In genomic region chr11:116512987-116513386, GRCm38 (mm10) we compare ENCODE assay signal across 34 mouse cellular contexts. TPM values are rescaled to one million over a fixed set of nuclear protein-coding genes. Genes with fewer than 3 reads are reported as not detected.
"Had no signal": no experiment of that assay in that cellular context is flagged by ENCODE, and none has a peak within 500 bp of the region (broad histone marks: within the 10 kb centered on the region; RNA-seq: fewer than 3 reads in every experiment).

No protein-coding gene starts in this region.

- DNase-seq: forebrain, postnatal 0 days; gastrocnemius, postnatal 14 days; gastrocnemius, postnatal 36 days; heart, adult 11 months; heart, adult 2 months; heart, postnatal 14 days; heart, postnatal 36 days; kidney, adult 18-20 months; kidney, adult 8-10 months; kidney, postnatal 10 days; kidney, postnatal 4 days; liver; liver, embryonic 13.5 days had no signal

- H3K27me3 ChIP-seq: intestine, embryonic 15.5 days had no signal

- H3K4me2 ChIP-seq: heart, embryonic 11.5 days; heart, embryonic 13.5 days; heart, embryonic 15.5 days; hindbrain, embryonic 14.5 days; intestine, embryonic 15.5 days; limb, embryonic 12.5 days; liver, embryonic 11.5 days; liver, embryonic 13.5 days had no signal

- H3K9ac ChIP-seq: forebrain, postnatal 0 days; heart, embryonic 13.5 days; heart, embryonic 15.5 days; hindbrain, embryonic 14.5 days; intestine, embryonic 15.5 days; limb, embryonic 12.5 days; liver, embryonic 13.5 days had no signal

- H3K4me3 ChIP-seq: heart, adult 2 months; heart, embryonic 13.5 days; heart, embryonic 15.5 days; intestine, embryonic 15.5 days; left cerebral cortex, adult 2 months; limb, embryonic 10.5 days; limb, embryonic 12.5 days; liver, embryonic 13.5 days had no signal

- H3K36me3 ChIP-seq: heart, embryonic 13.5 days; heart, embryonic 15.5 days; intestine, embryonic 15.5 days; limb, embryonic 10.5 days; limb, embryonic 12.5 days; liver, embryonic 13.5 days had no signal

- H3K27ac ChIP-seq: heart, adult 2 months; heart, embryonic 13.5 days; heart, embryonic 15.5 days; hindbrain, embryonic 14.5 days; intestine, embryonic 15.5 days; left cerebral cortex, adult 2 months; limb, embryonic 10.5 days; limb, embryonic 12.5 days; liver, embryonic 13.5 days had no signal

- H3K9me3 ChIP-seq: heart, embryonic 13.5 days; heart, embryonic 15.5 days; intestine, embryonic 15.5 days; limb, embryonic 10.5 days; limb, embryonic 12.5 days; liver, embryonic 13.5 days had no signal

- ATAC-seq: forebrain, postnatal 0 days; hindbrain, embryonic 16.5 days; inflammation-experienced regulatory T-cells, adult 6 months; intestine, embryonic 15.5 days; intestine, postnatal 0 days had no signal

RNA-seq across cellular contexts. Expression of gene Sphk1, which starts 17.7 kb away (rescaled TPM):
- polyA plus RNA-seq: inflammation-experienced regulatory T-cells, adult 6 months had no signal

RNA-seq across cellular contexts. Expression of gene Qrich2, which starts 46.9 kb away (rescaled TPM):
- total RNA-seq: forebrain, postnatal 0 days; gastrocnemius, adult 18-20 months; gastrocnemius, adult 8-10 months; gastrocnemius, postnatal 14 days; heart, adult 2 months; heart, postnatal 14 days; hematopoietic stem cell, adult 5-6 weeks; layer of hippocampus, adult 18-20 months; layer of hippocampus, postnatal 25 days; left cerebral cortex, postnatal 14 days; left cerebral cortex, postnatal 36 days had no signal
- polyA plus RNA-seq: forebrain, postnatal 0 days; frontal cortex, adult 2 months; heart, embryonic 13.5 days; heart, embryonic 15.5 days; heart, postnatal 0 days; hindbrain, embryonic 14.5 days; inflammation-experienced regulatory T-cells, adult 6 months; liver, embryonic 11.5 days; liver, embryonic 13.5 days had no signal
